Mouse (Mus musculus): ENCODE measurements around the gene Cacna1g.
"Not testable (repeated sequence)": the region's sequence is repeated elsewhere in the genome, so short reads cannot be mapped to it uniquely, and the experiment has no call there.

The Cacna1g gene

GRCm38 (mm10) chr11:94404641-94405260 lies 69.2 kb downstream of the Cacna1g start:
- DNase-seq (ENCODE audit: low read depth in 2 of 2, low spot score in 2 of 2): peak; percentile 71 to 79

- DNase-seq (ENCODE audit: low read depth in 2 of 2, low spot score in 2 of 2): no peak
Measured at GRCm38 (mm10) chr11:94404178-94404577, 69.8 kb downstream of the Cacna1g start.

- no peak for DNase-seq (ENCODE audit: low read depth in 2 of 2, low spot score in 2 of 2)
Measured at GRCm38 (mm10) chr11:94403757-94404156, 70.2 kb downstream of the Cacna1g start.

GRCm38 (mm10) chr11:94402731-94403130 lies 71.3 kb downstream of the Cacna1g start:
- DNase-seq (ENCODE audit: low read depth in 2 of 2, low spot score in 2 of 2): no peak

- not testable (repeated sequence) for DNase-seq (ENCODE audit: low read depth in 2 of 2, low spot score in 2 of 2)
Measured at GRCm38 (mm10) chr11:94402029-94402428, 72.0 kb downstream of the Cacna1g start.

- DNase-seq (ENCODE audit: low read depth in 2 of 2, low spot score in 2 of 2): no peak
Measured at GRCm38 (mm10) chr11:94400996-94401395, 73.0 kb downstream of the Cacna1g start.

GRCm38 (mm10) chr11:94394107-94394506 lies 79.9 kb downstream of the Cacna1g start:
- no peak for DNase-seq (ENCODE audit: low read depth in 2 of 2, low spot score in 2 of 2)

GRCm38 (mm10) chr11:94393490-94393889 lies 80.5 kb downstream of the Cacna1g start:
- DNase-seq (ENCODE audit: low read depth in 2 of 2, low spot score in 2 of 2): not testable (repeated sequence)

GRCm38 (mm10) chr11:94392672-94393109 lies 81.3 kb downstream of the Cacna1g start, which contains the start of gene Abcc3:
TSS of gene Abcc3 (minus strand) at chr11:94392997.
- peak in 1 of 2 experiments; percentile 33 for DNase-seq (ENCODE audit: low read depth in 2 of 2, low spot score in 2 of 2)

- DNase-seq (ENCODE audit: low read depth in 2 of 2, low spot score in 2 of 2): no peak
Measured at GRCm38 (mm10) chr11:94391661-94392060, 82.3 kb downstream of the Cacna1g start.

- DNase-seq (ENCODE audit: low read depth in 2 of 2, low spot score in 2 of 2): no peak
Measured at GRCm38 (mm10) chr11:94390825-94391224, 83.2 kb downstream of the Cacna1g start.

- no peak for DNase-seq (ENCODE audit: low read depth in 2 of 2, low spot score in 2 of 2)
Measured at GRCm38 (mm10) chr11:94389724-94390396, 84.1 kb downstream of the Cacna1g start.

- no peak for DNase-seq (ENCODE audit: low read depth in 2 of 2, low spot score in 2 of 2)
Measured at GRCm38 (mm10) chr11:94389021-94389420, 85.0 kb downstream of the Cacna1g start.

- DNase-seq (ENCODE audit: low read depth in 2 of 2, low spot score in 2 of 2): no peak
Measured at GRCm38 (mm10) chr11:94387756-94388155, 86.2 kb downstream of the Cacna1g start.

GRCm38 (mm10) chr11:94385977-94386771 lies 87.8 kb downstream of the Cacna1g start:
- peak in 1 of 2 experiments; percentile 39 for DNase-seq (ENCODE audit: low read depth in 2 of 2, low spot score in 2 of 2)

- DNase-seq (ENCODE audit: low read depth in 2 of 2, low spot score in 2 of 2): peak; percentile 22 to 52
Measured at GRCm38 (mm10) chr11:94379736-94380135, 94.3 kb downstream of the Cacna1g start.

GRCm38 (mm10) chr11:94379061-94379460 lies 94.9 kb downstream of the Cacna1g start:
- no peak for DNase-seq (ENCODE audit: low read depth in 2 of 2, low spot score in 2 of 2)

- DNase-seq (ENCODE audit: low read depth in 2 of 2, low spot score in 2 of 2): no peak
Measured at GRCm38 (mm10) chr11:94374276-94374948, 99.6 kb downstream of the Cacna1g start.

GRCm38 (mm10) chr11:94370809-94371208 lies 103.2 kb downstream of the Cacna1g start:
- DNase-seq (ENCODE audit: low read depth in 2 of 2, low spot score in 2 of 2): no peak

- DNase-seq (ENCODE audit: low read depth in 2 of 2, low spot score in 2 of 2): no peak
Measured at GRCm38 (mm10) chr11:94369981-94370380, 104.0 kb downstream of the Cacna1g start.

GRCm38 (mm10) chr11:94365340-94365739 lies 108.7 kb downstream of the Cacna1g start:
- DNase-seq (ENCODE audit: low read depth in 2 of 2, low spot score in 2 of 2): no peak

Data from CD8-positive naive resting alpha-beta T cell, adult 2 months (primary cell).